Mouse (Mus musculus) 3T3-L1 (cell line): Measurements from ENCODE around the gene L3mbtl4.

ENCODE experiments used
- DNase-seq: peaks from one replicate; pipeline ENCODE4 v3.0.0-alpha.2; 2015; ENCODE audit warnings: low read depth, low spot score

The L3mbtl4 gene

GRCm38 (mm10) chr17:68640187-68640586, 366.6 kb downstream of the L3mbtl4 start:
- DNase-seq = no peak

- DNase-seq = no peak
Measured at GRCm38 (mm10) chr17:68642521-68643088, 369.0 kb downstream of the L3mbtl4 start.

GRCm38 (mm10) chr17:68666528-68666927, 392.9 kb downstream of the L3mbtl4 start:
- DNase-seq = no peak

- no peak for DNase-seq
Measured at GRCm38 (mm10) chr17:68672088-68672504, 398.5 kb downstream of the L3mbtl4 start.

GRCm38 (mm10) chr17:68710701-68711100, 437.1 kb downstream of the L3mbtl4 start:
- DNase-seq = no peak

- no peak for DNase-seq
Measured at GRCm38 (mm10) chr17:68711350-68711749, 437.8 kb downstream of the L3mbtl4 start.

- no peak for DNase-seq
Measured at GRCm38 (mm10) chr17:68748296-68748695, 474.7 kb downstream of the L3mbtl4 start.

GRCm38 (mm10) chr17:68750513-68750912, 476.9 kb downstream of the L3mbtl4 start:
- DNase-seq = no peak

GRCm38 (mm10) chr17:68753112-68753511, 479.5 kb downstream of the L3mbtl4 start:
- no peak for DNase-seq

GRCm38 (mm10) chr17:68754789-68755188, 481.2 kb downstream of the L3mbtl4 start:
- no peak for DNase-seq

- no peak for DNase-seq
Measured at GRCm38 (mm10) chr17:68758428-68758827, 484.8 kb downstream of the L3mbtl4 start.

- DNase-seq = no peak
Measured at GRCm38 (mm10) chr17:68758936-68759335, 485.3 kb downstream of the L3mbtl4 start.

GRCm38 (mm10) chr17:68759978-68760377, 486.4 kb downstream of the L3mbtl4 start:
- no peak for DNase-seq

GRCm38 (mm10) chr17:68764329-68764880, 490.8 kb downstream of the L3mbtl4 start:
- no peak for DNase-seq

GRCm38 (mm10) chr17:68769561-68769960, 496.0 kb downstream of the L3mbtl4 start:
- no peak for DNase-seq

GRCm38 (mm10) chr17:68771046-68771750, 497.6 kb downstream of the L3mbtl4 start:
- no peak for DNase-seq

GRCm38 (mm10) chr17:68793741-68794140, 520.1 kb downstream of the L3mbtl4 start:
- DNase-seq = no peak

- DNase-seq = no peak
Measured at GRCm38 (mm10) chr17:68826323-68826722, 552.7 kb downstream of the L3mbtl4 start, which contains the start of gene Tmem200c. Tmem200c (plus strand) TSS chr17:68826623.
